In genomic region chr10:76392596-76392995, GRCm38 (mm10) we compare ENCODE assay signal across 31 mouse cellular contexts. TPM values are rescaled to one million over a fixed set of nuclear protein-coding genes. Genes with fewer than 3 reads are reported as not detected.
A peak's percentile ranks its signal among the peaks of the same experiment; 100 is the strongest.
DNase-seq lines count a peak whose midpoint lies in the region; ATAC-seq and TF ChIP-seq lines count a peak whose summit lies in the region.
"Had no signal": no experiment of that assay in that cellular context is flagged by ENCODE, and none has a peak within 500 bp of the region (broad histone marks: within the 10 kb centered on the region; RNA-seq: fewer than 3 reads in every experiment).

No protein-coding gene starts in this region.

- no peak for DNase-seq in embryonic facial prominence, embryonic 10.5 days (ENCODE audit: low spot score)
- no peak for DNase-seq in G1E (ENCODE audit: low spot score)
- peak; percentile 26 for DNase-seq in gastrocnemius, postnatal 14 days
- DNase-seq in skeletal muscle tissue, adult 2 months (ENCODE audit: low read depth, low spot score): peak; percentile 68
- no peak for DNase-seq in cerebellum, adult 11-12 months
- DNase-seq: adrenal gland, postnatal 10 days; adrenal gland, postnatal 36 days; cerebellum, adult 9-11 months; heart, adult 11 months; heart, postnatal 36 days had no signal

- no peaks in the 10 kb centered on the region for H3K9me3 ChIP-seq in embryonic facial prominence, embryonic 13.5 days
- no peaks in the 10 kb centered on the region for H3K9me3 ChIP-seq in embryonic facial prominence, embryonic 10.5 days
- H3K9me3 ChIP-seq in G1E (replicated peaks): peaks cover 10% of the 10 kb centered on the region
- H3K9me3 ChIP-seq in hindbrain, embryonic 16.5 days (ENCODE audit: control insufficient read depth, low read length): no peaks in the 10 kb centered on the region
- H3K9me3 ChIP-seq: embryonic facial prominence, embryonic 15.5 days; forebrain, embryonic 12.5 days; hindbrain, embryonic 10.5 days; hindbrain, embryonic 13.5 days had no signal

- H3K27ac ChIP-seq in embryonic facial prominence, embryonic 13.5 days: no peak overlapping the region
- no peak overlapping the region for H3K27ac ChIP-seq in embryonic facial prominence, embryonic 10.5 days (replicated peaks)
- H3K27ac ChIP-seq in hindbrain, embryonic 16.5 days (ENCODE audit: low read depth, low read length): no peak overlapping the region
- H3K27ac ChIP-seq: embryonic facial prominence, embryonic 15.5 days; forebrain, embryonic 12.5 days; hindbrain, embryonic 10.5 days; hindbrain, embryonic 13.5 days; hindbrain, postnatal 0 days had no signal

- WGBS in embryonic facial prominence, embryonic 13.5 days: 92% methylated on average over 12 of the region's 12 CpGs
- WGBS in embryonic facial prominence, embryonic 10.5 days: 92% methylated on average over 12 of the region's 12 CpGs
- 93% methylated on average over 12 of the region's 12 CpGs for WGBS in hindbrain, embryonic 16.5 days

- H3K4me1 ChIP-seq in embryonic facial prominence, embryonic 13.5 days: no peaks in the 10 kb centered on the region
- no peaks in the 10 kb centered on the region for H3K4me1 ChIP-seq in embryonic facial prominence, embryonic 10.5 days
- no peaks in the 10 kb centered on the region for H3K4me1 ChIP-seq in G1E (ENCODE audit: insufficient read depth, low read depth, low read length)
- H3K4me1 ChIP-seq in hindbrain, embryonic 16.5 days (ENCODE audit: control insufficient read depth, insufficient read depth, low read depth, low read length): no peaks in the 10 kb centered on the region
- H3K4me1 ChIP-seq: embryonic facial prominence, embryonic 15.5 days; forebrain, embryonic 12.5 days; hindbrain, embryonic 10.5 days; hindbrain, embryonic 13.5 days had no signal

- H3K36me3 ChIP-seq in embryonic facial prominence, embryonic 13.5 days: peaks cover 57% of the 10 kb centered on the region
- peaks cover 91% of the 10 kb centered on the region for H3K36me3 ChIP-seq in embryonic facial prominence, embryonic 10.5 days (replicated peaks)
- H3K36me3 ChIP-seq in G1E (replicated peaks): peaks cover 76% of the 10 kb centered on the region
- H3K36me3 ChIP-seq in hindbrain, embryonic 16.5 days (ENCODE audit: control insufficient read depth, insufficient read depth, low read length): peaks cover 12% of the 10 kb centered on the region

- H3K27me3 ChIP-seq in embryonic facial prominence, embryonic 13.5 days: no peaks in the 10 kb centered on the region
- no peaks in the 10 kb centered on the region for H3K27me3 ChIP-seq in embryonic facial prominence, embryonic 10.5 days (replicated peaks; ENCODE audit: low read depth, poor library complexity, severe bottlenecking)
- H3K27me3 ChIP-seq in G1E (ENCODE audit: insufficient read depth, low read length): 0 out of 2 replicates have a peak, but pooled peaks cover 2% of the 10 kb centered on the region
- H3K27me3 ChIP-seq in hindbrain, embryonic 16.5 days (replicated peaks; ENCODE audit: control insufficient read depth, insufficient read depth, low read length): no peaks in the 10 kb centered on the region
- H3K27me3 ChIP-seq: embryonic facial prominence, embryonic 15.5 days; forebrain, embryonic 12.5 days; hindbrain, embryonic 13.5 days; Patski had no signal

- no peak for TF ChIP-seq CTCF in G1E (IDR thresholded peaks at IDR 0.05; ENCODE audit: low read depth, low read length)

- ATAC-seq in embryonic facial prominence, embryonic 13.5 days (ENCODE audit: insufficient number of reproducible peaks, insufficient read depth, low FRiP score, low TSS enrichment, low read depth): no peak
- ATAC-seq in G1E (ENCODE audit: extremely low read depth, insufficient number of reproducible peaks, low FRiP score, poor library complexity, severe bottlenecking): no peak
- ATAC-seq in hindbrain, embryonic 16.5 days: no peak
- ATAC-seq: forebrain, embryonic 16.5 days; hindbrain, postnatal 0 days; inflammation-experienced regulatory T-cells, adult 6 months; intestine, embryonic 16.5 days; Patski had no signal

- H3K4me2 ChIP-seq in embryonic facial prominence, embryonic 13.5 days: no peak overlapping the region
- no peak overlapping the region for H3K4me2 ChIP-seq in hindbrain, embryonic 16.5 days (ENCODE audit: low read length)
- H3K4me2 ChIP-seq: embryonic facial prominence, embryonic 15.5 days; forebrain, embryonic 12.5 days; heart, embryonic 11.5 days; hindbrain, embryonic 13.5 days had no signal

- no peak overlapping the region for H3K4me3 ChIP-seq in embryonic facial prominence, embryonic 13.5 days
- no peak overlapping the region for H3K4me3 ChIP-seq in embryonic facial prominence, embryonic 10.5 days
- peak overlapping the region; percentile 42; the same call in 1 of the 2 replicates for H3K4me3 ChIP-seq in G1E (ENCODE audit: low read depth, low read length)
- no peak overlapping the region for H3K4me3 ChIP-seq in hindbrain, embryonic 16.5 days (ENCODE audit: low read length)
- H3K4me3 ChIP-seq: embryonic facial prominence, embryonic 15.5 days; erythroblast, embryonic 14.5 days; forebrain, embryonic 12.5 days; hindbrain, embryonic 10.5 days; hindbrain, embryonic 13.5 days had no signal

- intact Hi-C loops in gastrocnemius, postnatal 14 days (cut with DNase I; ENCODE audit: low total_unique reads): no loop called here

- H3K9ac ChIP-seq in embryonic facial prominence, embryonic 13.5 days: 0 out of 2 replicates have a peak overlapping the region, but pooled peaks have one; percentile 11
- H3K9ac ChIP-seq in hindbrain, embryonic 16.5 days (ENCODE audit: low read depth, low read length): no peak overlapping the region
- H3K9ac ChIP-seq: embryonic facial prominence, embryonic 15.5 days; forebrain, embryonic 12.5 days; hindbrain, embryonic 13.5 days had no signal

RNA-seq across cellular contexts. Expression of gene Dip2a, which starts 47.5 kb away (rescaled TPM):
- 12.5 TPM in 2 replicates for polyA plus RNA-seq in embryonic facial prominence, embryonic 13.5 days (2015; fragmentation: Nextera tagmentation; extraction: Ambion mirVana)
- polyA plus RNA-seq in embryonic facial prominence, embryonic 10.5 days (2016; fragmentation: Nextera tagmentation; extraction: Ambion mirVana): 6.6 and 6.9 TPM in 2 replicates
- total RNA-seq in G1E (2014; fragmentation: Nextera tagmentation): 2.6 and 2.8 TPM in 2 replicates
- total RNA-seq in G1E (2017): 2.6 and 4.3 TPM in 2 replicates
- 1.1 and 1.5 TPM in 2 replicates for polyA plus RNA-seq in G1E (2012)
- total RNA-seq in gastrocnemius, postnatal 14 days (2021): 1 to 10 TPM; 7.6 to 9.3 TPM
- 18.0 and 20.1 TPM in 2 replicates for polyA plus RNA-seq in hindbrain, embryonic 16.5 days (2015; fragmentation: Nextera tagmentation; extraction: Ambion mirVana)

RNA-seq across cellular contexts. Expression of gene AC141477.1, which starts 47.6 kb away (rescaled TPM):
- 2.1 TPM in 1 of 2 replicates, not detected in the other for polyA plus RNA-seq in embryonic facial prominence, embryonic 13.5 days (2015; fragmentation: Nextera tagmentation; extraction: Ambion mirVana)
- 2.6 TPM in 1 of 2 replicates, not detected in the other for polyA plus RNA-seq in embryonic facial prominence, embryonic 10.5 days (2016; fragmentation: Nextera tagmentation; extraction: Ambion mirVana)
- 11.7 TPM in 1 of 2 replicates, not detected in the other for total RNA-seq in G1E (2014; fragmentation: Nextera tagmentation)
- total RNA-seq in G1E (2017): 7.6 TPM in 1 of 2 replicates, not detected in the other
- not detected in 2 replicates for polyA plus RNA-seq in G1E (2012)
- total RNA-seq in gastrocnemius, postnatal 14 days (2021): not detected
- not detected in 2 replicates for polyA plus RNA-seq in hindbrain, embryonic 16.5 days (2015; fragmentation: Nextera tagmentation; extraction: Ambion mirVana)
- total RNA-seq: adrenal gland, postnatal 36 days; ES-E14; gastrocnemius, postnatal 36 days; heart, postnatal 36 days; hindbrain, postnatal 0 days had no signal
- polyA plus RNA-seq: cerebellum, adult 2 months; cortical plate, adult 2 months; embryonic facial prominence, embryonic 11.5 days; embryonic facial prominence, embryonic 15.5 days; erythroblast, embryonic 14.5 days; forebrain, embryonic 16.5 days; heart, embryonic 11.5 days; heart, embryonic 14.5 days; heart, postnatal 0 days; hindbrain, embryonic 10.5 days; hindbrain, embryonic 13.5 days; hindbrain, postnatal 0 days; intestine, embryonic 16.5 days; Patski had no signal

RNA-seq across cellular contexts. Expression of gene Pcnt, which starts 50.0 kb away (rescaled TPM):
- polyA plus RNA-seq in embryonic facial prominence, embryonic 13.5 days (2015; fragmentation: Nextera tagmentation; extraction: Ambion mirVana): 13.9 and 16.4 TPM in 2 replicates
- 23.8 and 25.5 TPM in 2 replicates for polyA plus RNA-seq in embryonic facial prominence, embryonic 10.5 days (2016; fragmentation: Nextera tagmentation; extraction: Ambion mirVana)
- 61.9 and 64.3 TPM in 2 replicates for total RNA-seq in G1E (2014; fragmentation: Nextera tagmentation)
- total RNA-seq in G1E (2017): 46.0 and 50.4 TPM in 2 replicates
- 61.9 and 72.1 TPM in 2 replicates for polyA plus RNA-seq in G1E (2012)
- total RNA-seq in gastrocnemius, postnatal 14 days (2021): 10 to 100 TPM; 50.6 to 71.3 TPM
- polyA plus RNA-seq in hindbrain, embryonic 16.5 days (2015; fragmentation: Nextera tagmentation; extraction: Ambion mirVana): 5.5 and 7.1 TPM in 2 replicates

RNA-seq across cellular contexts. Expression of gene 2610028H24Rik, which starts 56.3 kb away (rescaled TPM):
- polyA plus RNA-seq in embryonic facial prominence, embryonic 13.5 days (2015; fragmentation: Nextera tagmentation; extraction: Ambion mirVana): not detected in 2 replicates
- not detected in 2 replicates for polyA plus RNA-seq in embryonic facial prominence, embryonic 10.5 days (2016; fragmentation: Nextera tagmentation; extraction: Ambion mirVana)
- total RNA-seq in G1E (2014; fragmentation: Nextera tagmentation): not detected in 2 replicates
- 0.11 TPM in 1 of 2 replicates, not detected in the other for total RNA-seq in G1E (2017)
- polyA plus RNA-seq in G1E (2012): not detected in 2 replicates
- under 1 TPM; 0.31 to 0.45 TPM for total RNA-seq in gastrocnemius, postnatal 14 days (2021)
- 0.16 TPM in 1 of 2 replicates, not detected in the other for polyA plus RNA-seq in hindbrain, embryonic 16.5 days (2015; fragmentation: Nextera tagmentation; extraction: Ambion mirVana)
- total RNA-seq: adrenal gland, adult 18-20 months; adrenal gland, postnatal 10 days; adrenal gland, postnatal 36 days; hindbrain, postnatal 0 days had no signal
- polyA plus RNA-seq: cerebellum, adult 2 months; embryonic facial prominence, embryonic 11.5 days; erythroblast, embryonic 14.5 days; forebrain, embryonic 12.5 days; forebrain, embryonic 16.5 days; heart, embryonic 11.5 days; heart, embryonic 14.5 days; heart, postnatal 0 days; hindbrain, embryonic 10.5 days; hindbrain, embryonic 13.5 days; hindbrain, postnatal 0 days; inflammation-experienced regulatory T-cells, adult 6 months; intestine, embryonic 16.5 days; Patski had no signal

Comparison
In these comparisons a context has a peak if more than half of its experiments do, and no peak if none do; other contexts are left out.
1. DNase-seq: peak in gastrocnemius, postnatal 14 days (single experiment) and skeletal muscle tissue, adult 2 months (single experiment); none in embryonic facial prominence, embryonic 10.5 days (single experiment), G1E (single experiment) and cerebellum, adult 11-12 months (single experiment).